Mouse (Mus musculus) gastrocnemius, postnatal 25 days (tissue): Measurements from ENCODE around the gene Npvf. TPM values are rescaled to one million over a fixed set of nuclear protein-coding genes. Genes with fewer than 3 reads are reported as not detected.

Experiments
- DNase-seq: peaks from one replicate; pipeline ENCODE4 v3.0.0; 2022
- long read RNA-seq, 2 experiments: library from polyadenylated mRNA; stranded (forward); transcript quantifications; one replicate each; pipeline ENCODE4 v2.0.0; 2021
- total RNA-seq, 2 experiments: library from RNA; stranded (reverse); gene quantifications; 1 replicate in 1 of 2; 2 replicates in 1 of 2; pipeline ENCODE4 v1.2.3; 2021

The Npvf gene
- not detected for total RNA-seq
- long read RNA-seq, experiment 1 = 0 reads
- long read RNA-seq, experiment 2 = 0 reads

DNA sequence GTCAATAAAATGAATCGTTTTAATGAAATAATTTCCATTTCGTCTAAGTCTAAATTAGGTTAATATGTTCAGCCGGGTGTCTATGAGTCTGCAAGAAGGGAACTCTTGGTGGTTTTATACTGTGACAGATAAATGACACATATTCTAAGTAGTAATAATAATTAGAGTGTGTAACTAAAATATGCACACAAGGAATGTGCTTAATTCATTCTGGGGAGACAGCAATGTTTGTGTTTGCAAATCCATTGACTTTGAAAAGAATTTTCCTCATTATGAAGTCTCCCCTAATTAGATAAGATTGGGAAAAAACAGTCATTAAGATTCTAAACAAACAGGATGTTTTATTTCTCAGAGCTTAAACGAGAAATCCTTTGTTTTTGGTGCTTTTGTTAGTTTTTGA is at the start of gene Npvf:
TSS of gene Npvf (minus strand) at position 84 of the 400 bp plus-strand sequence.
- no peak for DNase-seq

DNA sequence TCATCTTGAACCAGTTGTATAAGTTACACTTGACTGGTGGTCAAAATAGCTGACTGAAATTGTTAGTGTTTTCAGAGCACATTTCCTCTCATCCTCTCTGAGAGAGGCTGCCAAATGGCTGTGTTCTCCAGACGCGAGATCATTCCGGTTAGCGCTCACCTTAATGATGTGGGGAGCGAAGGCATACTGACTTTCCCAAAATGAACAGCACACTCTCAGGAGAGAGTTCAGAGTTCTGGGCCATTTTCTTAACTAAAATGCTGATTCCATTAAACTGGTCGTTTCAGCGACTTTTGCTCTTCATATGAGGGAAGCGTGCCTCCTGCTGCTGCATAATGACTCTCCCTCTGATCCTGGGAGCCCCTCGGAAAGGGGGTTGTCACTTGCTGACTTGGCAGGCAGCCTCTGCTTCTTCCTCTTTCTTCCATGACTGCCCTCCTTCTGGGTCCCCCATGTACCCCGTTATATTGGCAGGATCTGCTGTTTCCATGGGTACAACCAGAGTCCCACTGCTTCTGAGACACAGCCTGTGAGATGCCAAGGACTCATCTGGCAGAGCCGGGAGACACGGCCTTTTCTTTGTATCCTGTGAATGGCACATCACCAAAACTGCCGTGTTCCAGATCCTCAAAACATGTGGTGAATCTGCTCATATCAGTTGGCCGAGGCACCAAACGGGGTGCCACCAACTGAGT is 35.0 kb upstream of the Npvf start:
- no peak for DNase-seq

DNA sequence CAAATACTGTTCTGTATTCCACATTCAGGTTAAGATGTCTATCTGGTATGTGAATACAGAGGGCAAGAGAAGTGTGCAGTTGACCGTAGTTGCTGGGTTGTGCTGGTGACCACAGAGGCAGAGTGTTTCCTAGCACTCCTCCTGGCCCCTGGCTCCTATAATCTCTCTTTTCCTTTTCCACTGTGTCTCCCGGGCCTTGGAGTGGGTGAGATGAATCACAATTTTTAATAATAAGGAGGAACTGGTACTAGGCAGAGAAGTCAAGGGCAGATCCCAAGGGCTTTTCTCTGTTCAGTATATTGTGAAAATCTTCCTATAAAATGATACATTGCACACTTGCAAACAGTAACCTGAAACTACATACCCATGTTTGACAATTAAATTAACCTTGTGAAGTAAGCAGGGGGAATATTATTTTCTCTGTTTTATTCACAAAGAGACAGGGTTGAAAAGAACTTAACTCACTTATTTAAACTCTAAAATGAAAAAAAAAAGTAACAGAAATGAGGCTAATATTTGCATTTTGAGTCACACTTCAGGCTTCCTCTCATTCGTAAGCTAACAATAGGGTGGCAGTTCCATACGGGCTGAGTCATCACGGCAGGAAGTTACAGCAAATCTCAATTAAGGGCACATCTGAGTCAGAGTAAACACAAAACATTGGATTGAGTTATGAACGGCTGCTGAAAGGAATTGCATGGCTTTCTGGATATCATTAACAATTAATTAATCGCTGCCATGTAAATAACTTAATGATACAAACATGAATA is 30.6 kb upstream of the Npvf start:
- DNase-seq = no peak

DNA sequence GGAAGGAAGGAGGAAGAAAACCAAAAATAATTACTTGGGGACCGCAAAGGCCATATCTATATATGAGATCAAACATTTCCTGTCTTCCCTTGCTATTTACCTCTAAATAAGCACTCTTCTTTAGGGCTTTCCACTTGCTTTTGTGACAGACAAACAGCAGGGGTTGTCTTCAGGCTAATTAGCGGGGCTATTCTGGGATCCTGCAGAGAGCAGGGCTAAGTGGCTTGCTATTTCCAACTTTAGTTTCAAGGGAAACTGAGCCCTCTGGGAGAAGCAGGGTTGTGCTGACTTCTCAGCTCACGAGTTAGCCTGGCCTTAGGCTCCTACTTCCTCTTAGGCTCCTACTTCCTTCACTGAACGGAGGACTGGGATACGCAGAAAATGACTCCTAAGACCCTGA is 27.3 kb upstream of the Npvf start:
- DNase-seq = no peak

DNA sequence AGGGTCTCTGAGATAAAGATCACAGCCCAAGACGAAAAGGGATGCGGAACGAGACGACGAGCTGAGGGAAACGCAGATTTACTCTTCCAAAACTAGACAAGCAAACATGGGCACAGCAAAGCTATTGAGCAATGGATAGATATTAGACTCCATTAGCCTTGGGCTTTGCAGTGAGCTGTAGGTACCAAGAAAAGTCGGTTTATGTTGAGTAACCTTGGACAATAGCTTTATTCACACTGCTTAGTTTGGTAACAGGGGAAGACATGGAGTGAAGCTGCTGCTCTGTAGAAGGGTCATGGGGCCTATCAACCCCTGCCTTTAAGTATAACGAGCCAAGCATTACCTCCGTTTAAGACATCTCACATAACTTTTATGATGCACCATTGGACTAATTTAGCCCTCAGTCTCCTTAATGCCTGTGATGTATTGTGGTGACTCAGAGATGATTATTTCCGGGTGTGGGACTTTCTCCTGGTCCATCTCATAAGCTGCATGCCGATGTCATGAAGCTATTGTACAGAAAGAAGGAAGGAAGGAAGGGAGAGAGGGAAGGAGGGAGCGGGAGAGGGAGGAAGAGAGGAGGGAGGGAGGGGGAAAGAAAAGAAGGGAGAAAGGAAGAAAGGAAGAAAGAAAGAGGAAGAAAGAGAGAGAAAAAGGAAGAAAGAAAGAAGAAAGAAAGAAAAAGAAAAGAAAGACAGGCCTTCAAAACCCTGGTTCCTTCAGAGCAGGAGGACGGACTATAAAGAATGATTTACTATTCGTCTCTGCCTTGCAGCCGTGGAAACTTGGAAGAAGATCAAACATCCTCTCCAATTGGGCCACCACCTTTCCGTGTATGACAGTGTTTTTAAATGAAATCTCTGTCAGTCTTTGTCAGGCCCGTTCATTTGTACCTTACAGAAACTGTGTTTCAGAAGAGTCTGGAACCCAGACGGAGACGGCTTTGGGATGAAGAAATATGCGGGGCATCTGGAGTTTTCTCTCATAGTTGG is 26.3 kb upstream of the Npvf start:
- no peak for DNase-seq

DNA sequence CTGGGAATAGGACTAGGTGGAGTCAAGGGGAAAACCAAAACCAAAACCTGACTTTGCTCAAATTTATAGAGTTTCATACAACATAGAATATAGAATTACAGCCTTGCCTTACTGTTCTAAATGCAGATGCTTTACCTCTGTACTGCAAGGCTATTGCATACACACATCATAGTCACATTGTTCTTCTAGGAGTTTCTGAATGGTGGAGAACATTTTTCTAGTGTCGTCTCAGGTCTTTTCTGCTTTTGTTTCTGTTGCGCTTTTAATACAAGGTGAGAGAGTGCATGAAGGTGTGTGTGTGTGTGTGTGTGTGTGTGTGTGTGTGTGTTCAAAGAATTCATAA is 25.2 kb upstream of the Npvf start:
- no peak for DNase-seq

DNA sequence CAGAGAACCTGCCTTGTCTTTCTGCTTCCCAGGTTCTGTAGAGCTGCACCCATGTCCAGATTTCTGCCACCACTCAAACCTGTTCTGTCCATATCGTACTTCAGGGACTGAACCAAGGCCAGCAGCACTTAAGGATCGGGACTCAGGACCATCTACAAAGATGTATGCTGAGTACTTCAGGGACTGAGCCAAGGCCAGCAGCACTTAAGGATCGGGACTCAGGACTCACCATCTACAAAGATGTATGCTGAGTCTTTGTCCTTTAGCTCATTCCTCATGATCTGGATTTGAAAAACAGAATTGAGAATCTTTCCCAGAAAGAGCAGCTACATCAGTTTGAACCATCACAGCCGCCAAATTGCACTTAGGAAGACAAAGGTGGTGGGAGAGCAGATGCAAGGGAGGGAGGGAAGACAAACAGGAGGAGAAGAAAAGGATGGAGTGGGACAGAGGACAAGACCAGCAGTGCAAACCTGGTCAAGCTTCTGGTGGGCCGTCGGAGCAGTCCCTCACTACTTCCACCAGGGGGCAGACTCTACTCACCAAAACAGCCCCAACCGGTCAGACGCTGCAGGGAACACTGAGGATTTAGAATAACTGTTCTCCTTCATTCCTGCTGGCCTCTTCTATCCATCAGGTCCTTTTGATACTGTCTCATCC is 24.7 kb upstream of the Npvf start:
- peak; percentile 48 for DNase-seq

DNA sequence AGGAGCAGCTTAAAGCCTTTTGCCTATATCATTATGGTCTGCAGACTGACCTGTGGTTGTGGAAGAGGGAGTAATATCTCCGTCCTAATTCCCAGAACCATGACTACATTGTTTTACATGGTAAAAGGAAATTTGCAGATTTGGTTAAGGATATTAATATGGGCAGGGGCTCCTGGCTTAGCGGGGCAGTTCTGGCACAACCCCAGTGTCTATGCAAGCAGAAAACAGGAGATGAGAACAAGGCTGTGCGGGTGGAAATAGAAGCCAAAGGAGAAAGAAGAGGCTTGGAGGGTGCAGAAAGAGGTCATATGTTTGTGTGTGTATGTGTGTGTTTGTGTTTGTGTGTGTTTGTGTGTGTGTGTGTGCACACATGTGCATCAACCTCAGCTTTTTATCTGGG is 17.0 kb upstream of the Npvf start:
- DNase-seq = no peak

DNA sequence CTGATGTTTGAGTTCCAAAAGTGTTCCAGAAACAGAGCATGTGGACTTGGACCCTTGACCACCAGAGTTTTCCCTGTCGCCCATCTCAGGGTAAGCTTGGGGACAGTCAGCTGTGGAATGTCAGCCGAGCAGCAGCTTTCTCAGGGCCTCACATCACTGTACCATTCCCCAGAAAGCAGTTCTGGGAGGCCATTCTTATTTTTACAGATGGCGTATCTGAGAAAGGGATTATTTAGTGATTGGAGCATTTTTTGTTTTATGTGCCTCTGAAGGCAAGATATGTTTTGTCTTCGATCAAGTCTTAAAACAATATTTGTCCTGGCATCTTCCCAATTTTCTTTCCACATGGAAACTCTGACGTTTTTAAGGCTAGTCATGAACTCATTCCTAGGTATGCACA is 12.7 kb upstream of the Npvf start:
- DNase-seq = no peak

DNA sequence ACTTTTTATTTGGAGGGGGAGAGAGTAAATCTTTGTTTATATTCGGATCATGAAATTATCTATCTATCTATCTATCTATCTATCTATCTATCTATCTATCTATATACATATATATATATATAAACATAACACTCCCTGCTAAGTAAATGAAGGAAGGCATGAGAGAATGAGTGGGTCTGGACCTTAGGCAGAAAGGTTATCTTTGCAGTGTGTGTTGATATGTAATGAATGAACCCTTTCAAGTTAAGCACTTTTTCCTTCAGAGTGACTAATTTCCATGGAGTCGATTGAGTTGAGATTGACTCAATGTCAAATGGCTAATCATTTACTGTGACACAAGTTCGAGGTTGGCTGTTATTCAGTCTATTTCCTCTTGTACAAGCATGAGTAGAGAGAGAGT is 10.8 kb upstream of the Npvf start:
- no peak for DNase-seq

DNA sequence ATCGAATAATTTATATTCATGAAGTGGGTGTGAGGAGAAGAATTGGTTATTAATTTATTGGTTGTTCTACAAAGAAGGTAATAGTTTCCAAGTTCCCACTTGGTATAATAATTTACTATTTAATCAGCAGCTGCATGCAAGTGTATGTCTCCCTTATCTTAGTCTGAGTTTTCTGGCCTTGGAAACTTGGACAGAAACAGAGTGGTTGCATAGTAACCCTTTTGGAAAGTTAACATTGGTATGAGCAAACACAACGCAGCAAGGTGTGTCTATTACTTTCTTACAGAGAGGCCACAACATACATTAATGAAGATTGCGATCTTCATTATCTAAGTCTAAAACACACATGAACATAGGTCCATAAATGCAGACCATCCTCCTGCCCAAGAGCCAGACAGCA is 10.0 kb upstream of the Npvf start:
- no peak for DNase-seq

DNA sequence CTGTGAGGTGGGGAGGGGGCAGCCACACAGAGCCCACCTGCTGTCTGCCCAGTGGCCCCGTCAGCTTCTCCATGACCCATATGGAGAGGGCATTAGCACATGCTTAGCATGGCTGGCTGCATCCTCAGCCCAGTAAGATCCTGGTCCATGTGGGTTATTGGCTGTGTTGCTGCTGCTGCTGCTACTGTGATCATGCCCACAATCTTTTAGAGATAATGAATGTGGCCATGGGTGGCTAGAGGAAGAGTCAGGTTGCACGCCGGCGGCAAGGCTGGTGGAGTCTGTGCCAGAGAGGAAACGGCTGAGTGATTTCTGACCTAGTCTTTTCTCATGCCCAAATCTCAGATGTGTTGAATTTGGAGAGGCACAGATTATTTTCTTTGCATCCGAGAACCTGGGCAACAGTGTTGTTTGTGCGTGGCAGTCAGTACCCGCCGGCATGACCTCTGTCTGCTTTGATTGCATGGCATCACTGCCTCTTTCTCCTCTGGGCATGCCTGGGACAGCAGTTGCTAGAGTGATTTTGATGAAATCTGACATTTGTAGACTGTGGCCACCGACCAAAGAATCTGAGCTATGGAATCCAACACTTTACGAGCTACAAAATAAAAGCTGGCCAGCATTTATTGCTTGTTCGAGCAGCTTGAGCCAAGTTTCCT is 8.8 kb upstream of the Npvf start:
- DNase-seq = no peak

DNA sequence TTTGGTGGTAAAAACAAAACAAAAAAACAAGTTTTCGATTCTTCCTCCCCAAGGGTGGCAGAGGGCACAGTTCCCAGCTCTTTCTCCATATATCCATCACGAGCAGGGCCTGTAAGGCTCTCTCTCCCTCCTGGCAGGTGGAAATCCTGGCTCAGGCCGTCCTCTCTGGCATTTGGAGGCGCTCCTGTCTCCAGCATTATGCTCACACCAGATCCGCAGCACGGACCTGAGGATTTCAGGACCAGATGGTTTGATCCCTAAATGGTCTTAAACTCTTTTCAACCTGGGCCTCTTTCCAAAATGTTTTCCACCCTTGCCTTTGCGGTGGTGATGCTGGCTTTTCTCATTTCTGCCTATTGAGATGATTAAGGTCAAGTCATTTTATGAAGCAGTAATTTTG is 7.5 kb upstream of the Npvf start:
- no peak for DNase-seq

DNA sequence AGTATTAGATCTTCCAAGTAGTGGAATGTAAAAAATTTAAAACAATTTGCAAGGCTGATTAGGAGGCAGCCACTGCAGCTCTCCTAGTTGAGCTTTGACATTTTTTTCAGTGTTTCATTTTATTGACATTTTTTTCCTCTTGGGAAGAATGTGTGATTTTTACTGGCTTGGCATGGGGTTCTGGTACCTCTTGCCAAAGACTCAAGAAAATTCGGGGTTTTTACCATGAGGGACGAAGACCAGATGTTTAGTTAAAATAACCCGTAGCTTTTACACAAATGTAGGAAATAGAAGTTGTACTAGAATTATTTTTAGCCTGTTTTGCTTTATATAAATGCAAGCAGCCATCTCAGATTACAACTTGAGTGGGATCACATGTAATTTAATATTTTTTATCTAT is 4.2 kb upstream of the Npvf start:
- no peak for DNase-seq

DNA sequence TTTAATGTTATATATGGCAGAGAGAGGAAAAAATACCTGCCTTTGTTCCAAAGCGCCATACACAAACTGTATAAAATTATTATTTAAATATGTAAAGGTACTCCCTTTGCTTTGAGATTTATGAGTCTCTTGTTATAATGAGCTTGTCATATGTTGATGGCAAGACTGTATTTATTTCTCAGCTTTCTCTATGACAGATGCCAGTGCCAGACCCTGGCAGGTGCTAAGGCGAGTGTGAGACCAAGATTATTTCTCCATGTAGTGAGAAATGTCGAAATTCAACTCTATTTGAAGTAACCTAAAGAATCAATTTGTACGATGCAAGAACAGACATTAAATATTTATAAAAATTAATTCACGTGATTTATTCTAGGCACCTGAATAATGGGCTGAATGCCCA is 3.8 kb upstream of the Npvf start:
- DNase-seq = no peak

DNA sequence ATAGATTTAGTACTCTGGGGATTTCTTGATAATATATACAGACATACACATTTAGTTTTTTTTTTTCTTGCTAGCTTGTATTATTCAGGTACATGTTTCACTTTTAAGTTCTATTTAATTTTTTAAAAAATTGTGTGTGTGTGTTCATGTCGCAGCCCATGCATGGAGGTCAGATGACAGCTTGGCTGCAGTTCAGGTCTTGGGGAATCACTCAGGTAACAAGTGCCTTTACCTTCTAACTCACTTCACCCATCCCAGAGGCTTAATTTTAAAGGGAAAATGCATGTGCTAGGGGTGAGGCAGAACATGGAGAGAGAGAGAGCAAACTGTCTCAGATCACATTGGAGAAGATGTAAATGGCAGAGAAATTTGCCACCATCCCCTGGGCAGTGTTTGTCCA is 2.2 kb upstream of the Npvf start:
- no peak for DNase-seq

DNA sequence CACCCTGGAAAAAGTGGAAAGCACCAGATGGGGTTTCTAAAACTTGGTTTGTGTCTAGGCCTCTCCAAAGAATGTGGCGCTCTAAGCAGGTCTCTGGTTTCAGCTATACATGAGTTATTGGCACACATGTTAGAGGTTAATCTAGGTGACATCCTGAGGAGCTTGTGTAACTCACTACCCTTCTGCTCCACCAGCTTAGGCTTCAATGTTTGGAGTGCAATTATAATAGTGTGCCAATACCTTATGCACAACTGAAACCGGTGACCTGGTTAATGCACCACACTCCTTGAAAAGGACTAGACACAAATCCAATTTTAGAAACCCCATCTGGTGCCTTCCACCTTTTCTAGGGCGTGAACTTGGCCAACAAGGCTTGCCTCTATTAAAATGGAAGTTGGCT is 1.7 kb upstream of the Npvf start:
- no peak for DNase-seq

DNA sequence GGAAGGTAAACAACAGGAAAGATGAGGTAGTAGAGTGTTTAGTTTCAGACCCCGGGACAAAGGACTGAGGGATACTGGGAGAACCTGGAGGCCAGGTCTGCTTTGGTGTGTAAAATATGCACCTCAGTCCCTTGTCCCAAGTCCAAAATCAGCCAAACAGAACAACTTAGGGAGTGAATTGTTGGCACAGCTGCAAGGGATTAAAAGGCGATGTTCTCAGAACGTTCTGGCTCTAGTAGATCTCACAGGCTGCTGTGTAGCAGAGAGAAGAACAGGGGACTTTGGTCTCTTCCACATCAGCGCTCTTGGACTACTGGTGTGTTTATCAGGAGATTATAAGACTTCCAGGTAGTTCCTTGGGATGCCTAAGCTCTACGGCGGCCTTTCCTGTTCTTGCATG is 6.6 kb downstream of the Npvf start:
- DNase-seq = no peak

DNA sequence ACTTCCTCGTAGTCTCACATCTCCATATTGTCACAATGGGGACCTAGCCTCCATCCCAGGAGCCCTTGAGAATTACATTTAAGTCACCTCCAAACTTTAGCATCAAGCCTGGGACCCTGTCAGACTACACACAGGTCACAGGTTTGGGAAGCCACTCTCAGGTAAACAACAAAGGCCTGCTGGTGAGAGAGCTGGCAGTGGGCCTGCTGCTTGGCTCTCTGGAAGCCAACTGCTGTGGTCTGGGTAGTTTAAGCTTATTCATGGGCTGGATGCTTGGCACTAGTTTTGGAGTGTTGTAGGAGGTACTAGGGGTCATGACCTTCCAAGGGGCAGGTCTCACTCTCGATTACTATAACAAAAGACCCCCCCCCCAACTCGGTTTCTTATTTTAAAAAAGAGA is 7.6 kb downstream of the Npvf start:
- no peak for DNase-seq

DNA sequence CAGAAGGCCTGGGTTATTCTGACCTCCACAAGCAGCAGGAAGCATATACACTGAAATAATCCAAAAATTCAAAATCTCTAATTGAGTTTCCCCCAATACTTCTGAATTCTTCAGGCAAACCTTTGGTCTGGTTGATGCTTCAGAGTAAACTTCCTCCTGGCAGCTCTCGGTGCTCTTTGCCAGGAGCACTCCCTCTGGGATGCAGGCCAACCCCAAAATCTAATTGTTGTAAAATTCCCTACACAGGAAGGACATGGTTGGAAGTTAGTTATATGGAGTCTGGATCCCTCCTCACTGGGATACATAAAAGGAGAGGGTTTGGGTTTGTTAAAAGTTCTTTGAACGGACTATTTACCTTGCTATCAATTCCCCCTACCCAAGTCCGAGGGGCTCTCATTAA is 9.5 kb downstream of the Npvf start:
- no peak for DNase-seq

DNA sequence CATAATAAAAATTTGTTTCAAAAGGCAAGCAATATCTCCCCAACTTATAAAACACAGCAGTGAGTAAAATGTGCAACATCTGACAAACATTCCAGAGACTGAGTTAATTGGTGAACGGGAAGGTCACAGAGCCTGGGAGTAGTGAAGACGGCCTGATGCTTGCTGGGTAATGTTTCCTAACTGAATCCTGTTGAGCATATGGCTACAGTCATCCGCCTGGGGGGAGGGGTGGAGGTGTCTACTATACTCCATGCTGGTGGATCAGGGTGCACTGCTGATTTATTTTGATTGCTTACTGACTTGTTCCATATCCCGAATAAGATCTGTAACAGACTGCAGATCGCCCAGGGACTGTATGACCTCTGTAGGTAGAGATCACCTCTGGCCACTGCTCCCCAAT is 12.3 kb downstream of the Npvf start:
- DNase-seq = no peak

DNA sequence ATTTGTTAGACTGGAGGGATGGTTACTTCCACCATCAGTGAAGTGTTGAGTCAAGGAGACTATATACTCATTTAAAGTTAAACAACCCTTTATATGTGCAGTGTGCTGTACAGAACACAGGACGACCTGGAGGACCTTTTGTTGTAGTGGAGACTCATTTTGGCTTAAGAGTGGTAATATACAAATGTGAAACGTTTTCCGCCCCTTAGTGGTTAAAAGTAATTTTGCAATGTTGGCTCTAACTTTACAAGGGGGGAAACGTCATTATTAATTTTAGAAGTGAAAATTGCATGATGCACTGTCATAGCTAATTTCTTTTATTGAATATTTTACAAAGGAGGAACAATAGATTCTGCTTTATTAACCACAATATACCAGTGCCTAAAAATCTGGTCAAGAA is 13.9 kb downstream of the Npvf start:
- no peak for DNase-seq
